Mouse (Mus musculus): Measurements from ENCODE around the gene Casp7. TPM values are rescaled to one million over a fixed set of nuclear protein-coding genes. Genes with fewer than 3 reads are reported as not detected.

Casp7 gene
- polyA plus RNA-seq, 1 experiment from 2014 or later = 17.8 TPM

- peaks cover 12% of the 10 kb centered on the region; the same call in 1 of the 2 replicates for H3K4me1 ChIP-seq
- no peaks in the 10 kb centered on the region for H3K36me3 ChIP-seq (replicated peaks)
- H3K27ac ChIP-seq (replicated peaks) = no peak overlapping the region
- no peak for DNase-seq (ENCODE audit: low spot score)
- no peak overlapping the region for H3K4me3 ChIP-seq
- 75% methylated on average over 2 of the region's 2 CpGs for WGBS
- H3K27me3 ChIP-seq (replicated peaks; ENCODE audit: low read depth, poor library complexity, severe bottlenecking) = 0 out of 2 replicates have a peak, but pooled peaks cover 4% of the 10 kb centered on the region
- 0 out of 2 replicates have a peak, but pooled peaks cover 6% of the 10 kb centered on the region for H3K9me3 ChIP-seq
Measured at GRCm38 (mm10) chr19:56460241-56460640, 63.3 kb downstream of the Casp7 start.

- Histone ChIP-seq H3K9me3 (0 out of 2 replicates have a peak, but pooled peaks cover 6% of the 10 kb centered on the region), H3K27ac (replicated peaks) (no peak within 1 kb of the TSS), H3K4me3 (no peak within 1 kb of the TSS), H3K36me3 (replicated peaks) (no peaks in the 10 kb centered on the region), H3K27me3 (replicated peaks; ENCODE audit: low read depth, poor library complexity, severe bottlenecking) (no peaks in the 10 kb centered on the region), H3K4me1 (peaks cover 12% of the 10 kb centered on the region; the same call in 1 of the 2 replicates)
- WGBS = 67% methylated on average over 10 of the region's 10 CpGs
- no peak for DNase-seq (ENCODE audit: low spot score)
Measured at GRCm38 (mm10) chr19:56461522-56462101, 64.7 kb downstream of the Casp7 start, which contains the start of gene Plekhs1. Gene Plekhs1 (plus strand): TSS chr19:56461640.

GRCm38 (mm10) chr19:56462786-56463185 lies 65.9 kb downstream of the Casp7 start:
- DNase-seq (ENCODE audit: low spot score) = no peak
- 80% methylated on average over 4 of the region's 4 CpGs for WGBS
- Histone ChIP-seq H3K27me3 (replicated peaks; ENCODE audit: low read depth, poor library complexity, severe bottlenecking) (no peaks in the 10 kb centered on the region), H3K27ac (replicated peaks) (no peak overlapping the region), H3K36me3 (replicated peaks) (no peaks in the 10 kb centered on the region), H3K9me3 (0 out of 2 replicates have a peak, but pooled peaks cover 6% of the 10 kb centered on the region), H3K4me1 (0 out of 2 replicates have a peak, but pooled peaks cover 5% of the 10 kb centered on the region), H3K4me3 (no peak overlapping the region)

- Histone ChIP-seq H3K9me3 (0 out of 2 replicates have a peak, but pooled peaks cover 6% of the 10 kb centered on the region), H3K4me3 (no peak overlapping the region), H3K36me3 (replicated peaks) (no peaks in the 10 kb centered on the region), H3K27ac (replicated peaks) (no peak overlapping the region), H3K4me1 (no peaks in the 10 kb centered on the region), H3K27me3 (replicated peaks; ENCODE audit: low read depth, poor library complexity, severe bottlenecking) (no peaks in the 10 kb centered on the region)
- 89% methylated on average over 8 of the region's 8 CpGs for WGBS
- no peak for DNase-seq (ENCODE audit: low spot score)
Measured at GRCm38 (mm10) chr19:56466486-56466885, 69.6 kb downstream of the Casp7 start.

GRCm38 (mm10) chr19:56470286-56471020 lies 73.5 kb downstream of the Casp7 start:
- 89% methylated on average over 14 of the region's 14 CpGs for WGBS
- H3K27me3 ChIP-seq (replicated peaks; ENCODE audit: low read depth, poor library complexity, severe bottlenecking) = peaks cover 4% of the 10 kb centered on the region; the same call in 1 of the 2 replicates
- DNase-seq (ENCODE audit: low spot score) = no peak

GRCm38 (mm10) chr19:56471934-56472333 lies 75.0 kb downstream of the Casp7 start:
- peaks cover 4% of the 10 kb centered on the region; the same call in 1 of the 2 replicates for H3K27me3 ChIP-seq (replicated peaks; ENCODE audit: low read depth, poor library complexity, severe bottlenecking)
- 82% methylated on average over 10 of the region's 10 CpGs for WGBS
- H3K4me3 ChIP-seq = no peak overlapping the region
- peaks cover 15% of the 10 kb centered on the region for H3K4me1 ChIP-seq
- H3K36me3 ChIP-seq (replicated peaks) = no peaks in the 10 kb centered on the region
- H3K9me3 ChIP-seq = no peaks in the 10 kb centered on the region
- DNase-seq (ENCODE audit: low spot score) = no peak
- H3K27ac ChIP-seq (replicated peaks) = no peak overlapping the region

More at GRCm38 (mm10) chr19:56470286-56471020, 73.5 kb downstream of the Casp7 start:
- Histone ChIP-seq H3K4me1 (peaks cover 10% of the 10 kb centered on the region), H3K4me3 (no peak overlapping the region), H3K27ac (replicated peaks) (no peak overlapping the region), H3K36me3 (replicated peaks) (no peaks in the 10 kb centered on the region), H3K9me3 (no peaks in the 10 kb centered on the region)

- peak; percentile 43 for DNase-seq (ENCODE audit: low spot score)
- H3K27ac ChIP-seq (replicated peaks) = peak overlapping the region; percentile 1; the same call in 1 of the 2 replicates
- peaks cover 20% of the 10 kb centered on the region for H3K4me1 ChIP-seq
- H3K36me3 ChIP-seq (replicated peaks) = no peaks in the 10 kb centered on the region
- no peaks in the 10 kb centered on the region for H3K9me3 ChIP-seq
- H3K27me3 ChIP-seq (replicated peaks; ENCODE audit: low read depth, poor library complexity, severe bottlenecking) = peaks cover 4% of the 10 kb centered on the region; the same call in 1 of the 2 replicates
- H3K4me3 ChIP-seq = peak overlapping the region; percentile 33
- WGBS = 49% methylated on average over 19 of the region's 19 CpGs
Measured at GRCm38 (mm10) chr19:56474869-56475550, 78.1 kb downstream of the Casp7 start.

GRCm38 (mm10) chr19:56476546-56476945 lies 79.6 kb downstream of the Casp7 start:
- WGBS = 38% methylated on average over 2 of the region's 2 CpGs
- Histone ChIP-seq H3K36me3 (replicated peaks) (no peaks in the 10 kb centered on the region), H3K4me1 (peaks cover 20% of the 10 kb centered on the region), H3K27ac (replicated peaks) (no peak overlapping the region), H3K4me3 (no peak overlapping the region), H3K9me3 (no peaks in the 10 kb centered on the region), H3K27me3 (replicated peaks; ENCODE audit: low read depth, poor library complexity, severe bottlenecking) (peaks cover 4% of the 10 kb centered on the region; the same call in 1 of the 2 replicates)
- no peak for DNase-seq (ENCODE audit: low spot score)

- Histone ChIP-seq H3K27me3 (replicated peaks; ENCODE audit: low read depth, poor library complexity, severe bottlenecking) (peaks cover 4% of the 10 kb centered on the region; the same call in 1 of the 2 replicates), H3K4me3 (no peak overlapping the region), H3K9me3 (no peaks in the 10 kb centered on the region), H3K36me3 (replicated peaks) (no peaks in the 10 kb centered on the region), H3K4me1 (peaks cover 20% of the 10 kb centered on the region), H3K27ac (replicated peaks) (no peak overlapping the region)
- WGBS = 82% methylated on average over 5 of the region's 5 CpGs
- DNase-seq (ENCODE audit: low spot score) = no peak
Measured at GRCm38 (mm10) chr19:56477253-56477652, 80.3 kb downstream of the Casp7 start.

- Histone ChIP-seq H3K36me3 (replicated peaks) (no peaks in the 10 kb centered on the region), H3K27me3 (replicated peaks; ENCODE audit: low read depth, poor library complexity, severe bottlenecking) (peaks cover 1% of the 10 kb centered on the region; the same call in 1 of the 2 replicates), H3K9me3 (no peaks in the 10 kb centered on the region), H3K4me1 (peaks cover 20% of the 10 kb centered on the region), H3K27ac (replicated peaks) (no peak overlapping the region), H3K4me3 (no peak overlapping the region)
- WGBS = 67% methylated on average over 3 of the region's 3 CpGs
- no peak for DNase-seq (ENCODE audit: low spot score)
Measured at GRCm38 (mm10) chr19:56477832-56478231, 80.9 kb downstream of the Casp7 start.

GRCm38 (mm10) chr19:56484630-56485375 lies 87.9 kb downstream of the Casp7 start:
- Histone ChIP-seq H3K27ac (replicated peaks) (no peak overlapping the region), H3K36me3 (replicated peaks) (no peaks in the 10 kb centered on the region), H3K27me3 (replicated peaks; ENCODE audit: low read depth, poor library complexity, severe bottlenecking) (no peaks in the 10 kb centered on the region), H3K4me1 (peaks cover 21% of the 10 kb centered on the region), H3K9me3 (no peaks in the 10 kb centered on the region), H3K4me3 (no peak overlapping the region)
- 74% methylated on average over 13 of the region's 13 CpGs for WGBS
- DNase-seq (ENCODE audit: low spot score) = no peak

All from embryonic facial prominence, embryonic 10.5 days (tissue).